Mouse (Mus musculus) gastrocnemius, postnatal 4 days (tissue): ENCODE results near the gene Kif1c. TPM values are rescaled to one million over a fixed set of nuclear protein-coding genes. Genes with fewer than 3 reads are reported as not detected.

Experiments
- microRNA-seq: library from miRNA; unstranded; fragments of <30 nt; microRNA quantifications from one replicate; pipeline ENCODE4 v1.2.0, GENCODE M21; 2021
- total RNA-seq, 2 experiments: library from RNA; stranded (reverse); gene quantifications; 2 replicates each; pipeline ENCODE4 v1.2.3; 2021

The Kif1c gene
- total RNA-seq, 2 experiments from 2014 or later = 162 to 166 TPM

Small RNA genes lying within 50 kb of the gene (microRNA-seq; reads per million reads assigned to microRNA genes)
- gene Gm22760 = not detected
- gene Mir6925 = not detected

Other genes with a start within 250 kb of the Kif1c start
- gene Med11, start 248.6 kb upstream of the Kif1c start, total RNA-seq = 10 to 100 TPM; 11.2 TPM
- 1 to 10 TPM in 1 of 2 experiments, under 1 TPM in 1; 0.96 to 1.3 TPM for gene Zmynd15, start 241.1 kb upstream of the Kif1c start, total RNA-seq
- 1 to 10 TPM; 5.0 to 5.1 TPM for gene Cxcl16, start 240.6 kb upstream of the Kif1c start, total RNA-seq
- not detected for gene Tm4sf5, start 195.3 kb upstream of the Kif1c start, total RNA-seq
- under 1 TPM; 0.86 to 0.88 TPM for gene Vmo1, start 185.9 kb upstream of the Kif1c start, total RNA-seq
- gene Gltpd2, start 181.4 kb upstream of the Kif1c start, total RNA-seq = under 1 TPM in 1 of 2 experiments, not detected in 1; 0.25 TPM
- 100 to 1,000 TPM; 349 to 357 TPM for gene Psmb6, start 175.2 kb upstream of the Kif1c start, total RNA-seq
- not detected for gene Gm40193, start 167.6 kb upstream of the Kif1c start, total RNA-seq
- gene Pld2, start 160.5 kb upstream of the Kif1c start, total RNA-seq = 10 to 100 TPM; 23.4 to 23.6 TPM
- 10 to 100 TPM; 44.8 to 46.3 TPM for gene Mink1, start 137.7 kb upstream of the Kif1c start, total RNA-seq
- gene 4930544D05Rik, start 84.7 kb upstream of the Kif1c start, total RNA-seq = not detected
- gene Chrne, start 81.3 kb upstream of the Kif1c start, total RNA-seq = 10 to 100 TPM; 13.8 to 21.4 TPM
- gene Gp1ba, start 61.4 kb upstream of the Kif1c start, total RNA-seq = under 1 TPM; 0.32 to 0.39 TPM
- 10 to 100 TPM; 43.5 to 44.0 TPM for gene Rnf167, start 53.3 kb upstream of the Kif1c start, total RNA-seq
- 100 to 1,000 TPM; 222 TPM for gene Slc25a11, start 53.1 kb upstream of the Kif1c start, total RNA-seq
- gene Pfn1, start 45.9 kb upstream of the Kif1c start, total RNA-seq = 100 to 1,000 TPM; 620 to 621 TPM
- 1,000 to 10,000 TPM; 4,042 to 4,361 TPM for gene Eno3, start 43.3 kb upstream of the Kif1c start, total RNA-seq
- 100 to 1,000 TPM; 119 to 129 TPM for gene Spag7, start 31.1 kb upstream of the Kif1c start, total RNA-seq
- 10 to 100 TPM; 18.1 to 20.3 TPM for gene Camta2, start 12.4 kb upstream of the Kif1c start, total RNA-seq
- gene Inca1, start 393 bp upstream of the Kif1c start, total RNA-seq = 1 to 10 TPM; 2.0 to 3.0 TPM
- gene Zfp3, start 63.7 kb downstream of the Kif1c start, total RNA-seq = 10 to 100 TPM; 11.8 to 13.6 TPM
- not detected for gene Scimp, start 112.0 kb downstream of the Kif1c start, total RNA-seq
- gene Rabep1, start 144.2 kb downstream of the Kif1c start, total RNA-seq = 10 to 100 TPM; 39.4 to 40.7 TPM